Mouse (Mus musculus): ENCODE results near the gene Fam149b. TPM values are rescaled to one million over a fixed set of nuclear protein-coding genes. Genes with fewer than 3 reads are reported as not detected.
A peak's percentile ranks its signal among the peaks of the same experiment; 100 is the strongest.
"Not testable (repeated sequence)": the region's sequence is repeated elsewhere in the genome, so short reads cannot be mapped to it uniquely, and the experiment has no call there.

Fam149b gene
- polyA plus RNA-seq (2014; fragmentation: Nextera tagmentation; extraction: Ambion mirVana), result 33.5 and 34.5 TPM in 2 replicates

GRCm38 (mm10) chr14:20347991-20348541, at the start of gene Fam149b, which contains the start of gene Ecd:
Gene Fam149b (plus strand): TSS chr14:20348162.
Gene Ecd (minus strand): TSS chr14:20348121.
- under 1% methylated on average over 41 of the region's 42 CpGs for WGBS
- Histone ChIP-seq H3K36me3 (ENCODE audit: control insufficient read depth, insufficient read depth, low read length) (peaks cover 35% of the 10 kb centered on the region; the same call in 1 of the 2 replicates), H3K4me3 (ENCODE audit: low read depth, low read length) (peak within 1 kb of the TSS; percentile 86), H3K27me3 (replicated peaks; ENCODE audit: control insufficient read depth, insufficient read depth, low read length) (no peaks in the 10 kb centered on the region), H3K4me1 (replicated peaks; ENCODE audit: control insufficient read depth, insufficient read depth, low read length) (peaks cover 10% of the 10 kb centered on the region), H3K9ac (ENCODE audit: low read length) (peak within 1 kb of the TSS; percentile 93), H3K27ac (ENCODE audit: low read depth) (peak within 1 kb of the TSS; percentile 92), H3K4me2 (ENCODE audit: low read length) (peak within 1 kb of the TSS; percentile 89), H3K9me3 (ENCODE audit: control insufficient read depth, low read length) (no peaks in the 10 kb centered on the region)
- DNase-seq (ENCODE audit: low spot score) (peak; percentile 98), ATAC-seq (replicated peaks; ENCODE audit: low FRiP score, low TSS enrichment, low read depth) (peak; percentile 100)

DNA sequence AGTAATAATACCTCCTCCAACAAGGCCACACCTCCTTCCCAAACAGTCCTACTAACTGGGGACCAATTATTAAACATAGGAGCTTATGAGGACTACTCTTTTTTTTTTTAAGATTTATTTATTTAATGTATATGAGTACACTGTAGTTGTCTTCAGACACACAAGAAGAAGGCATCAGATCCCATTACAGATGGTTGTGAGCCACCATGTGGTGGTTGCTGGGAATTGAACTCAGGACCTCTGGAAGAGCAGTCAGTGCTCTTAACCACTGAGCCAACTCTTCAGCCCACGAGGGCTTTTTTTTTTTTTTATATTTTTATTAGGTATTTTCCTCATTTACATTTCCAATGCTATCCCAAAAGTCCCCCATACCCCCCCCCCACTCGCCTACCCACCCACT, 42.9 kb upstream of the Fam149b start:
- DNase-seq (ENCODE audit: low spot score); H3K27ac ChIP-seq (ENCODE audit: low read depth); H3K36me3 ChIP-seq (ENCODE audit: control insufficient read depth, insufficient read depth, low read length); H3K27me3 ChIP-seq (replicated peaks; ENCODE audit: control insufficient read depth, insufficient read depth, low read length); H3K4me1 ChIP-seq (replicated peaks; ENCODE audit: control insufficient read depth, insufficient read depth, low read length); ATAC-seq (replicated peaks; ENCODE audit: low FRiP score, low TSS enrichment, low read depth); H3K4me2 ChIP-seq (ENCODE audit: low read length); H3K4me3 ChIP-seq (ENCODE audit: low read depth, low read length); H3K9me3 ChIP-seq (ENCODE audit: control insufficient read depth, low read length); H3K9ac ChIP-seq (ENCODE audit: low read length): not testable (repeated sequence)
- WGBS, result 69% methylated on average over 2 of the region's 2 CpGs

- 38% methylated on average over 1 of the region's 1 CpGs for WGBS
- DNase-seq (ENCODE audit: low spot score), result no peak
- H3K4me1 ChIP-seq (replicated peaks; ENCODE audit: control insufficient read depth, insufficient read depth, low read length), result no peaks in the 10 kb centered on the region
- no peak overlapping the region for H3K27ac ChIP-seq (ENCODE audit: low read depth)
- ATAC-seq (replicated peaks; ENCODE audit: low FRiP score, low TSS enrichment, low read depth), result no peak
- H3K9ac ChIP-seq (ENCODE audit: low read length), result no peak overlapping the region
- H3K27me3 ChIP-seq (replicated peaks; ENCODE audit: control insufficient read depth, insufficient read depth, low read length), result no peaks in the 10 kb centered on the region
- H3K9me3 ChIP-seq (ENCODE audit: control insufficient read depth, low read length), result no peaks in the 10 kb centered on the region
- no peak overlapping the region for H3K4me3 ChIP-seq (ENCODE audit: low read depth, low read length)
- H3K4me2 ChIP-seq (ENCODE audit: low read length), result no peak overlapping the region
- H3K36me3 ChIP-seq (ENCODE audit: control insufficient read depth, insufficient read depth, low read length), result peaks cover 32% of the 10 kb centered on the region
Measured at GRCm38 (mm10) chr14:20315137-20315536, 32.8 kb upstream of the Fam149b start.

- Histone ChIP-seq H3K36me3 (ENCODE audit: control insufficient read depth, insufficient read depth, low read length) (peaks cover 45% of the 10 kb centered on the region), H3K4me1 (replicated peaks; ENCODE audit: control insufficient read depth, insufficient read depth, low read length) (no peaks in the 10 kb centered on the region), H3K4me2 (ENCODE audit: low read length) (no peak overlapping the region), H3K27ac (ENCODE audit: low read depth) (no peak overlapping the region), H3K4me3 (ENCODE audit: low read depth, low read length) (no peak overlapping the region), H3K9me3 (ENCODE audit: control insufficient read depth, low read length) (no peaks in the 10 kb centered on the region), H3K9ac (ENCODE audit: low read length) (no peak overlapping the region), H3K27me3 (replicated peaks; ENCODE audit: control insufficient read depth, insufficient read depth, low read length) (no peaks in the 10 kb centered on the region)
- ATAC-seq (replicated peaks; ENCODE audit: low FRiP score, low TSS enrichment, low read depth) (no peak), DNase-seq (ENCODE audit: low spot score) (peak; percentile 71)
- 85% methylated on average over 3 of the region's 3 CpGs for WGBS
Measured at GRCm38 (mm10) chr14:20319420-20319819, 28.5 kb upstream of the Fam149b start.

- no peak overlapping the region for H3K4me3 ChIP-seq (ENCODE audit: low read depth, low read length)
- no peak for ATAC-seq (replicated peaks; ENCODE audit: low FRiP score, low TSS enrichment, low read depth)
- H3K27me3 ChIP-seq (replicated peaks; ENCODE audit: control insufficient read depth, insufficient read depth, low read length), result no peaks in the 10 kb centered on the region
- H3K27ac ChIP-seq (ENCODE audit: low read depth), result no peak overlapping the region
- no peaks in the 10 kb centered on the region for H3K4me1 ChIP-seq (replicated peaks; ENCODE audit: control insufficient read depth, insufficient read depth, low read length)
- H3K36me3 ChIP-seq (ENCODE audit: control insufficient read depth, insufficient read depth, low read length), result peaks cover 69% of the 10 kb centered on the region
- no peak for DNase-seq (ENCODE audit: low spot score)
- H3K9me3 ChIP-seq (ENCODE audit: control insufficient read depth, low read length), result no peaks in the 10 kb centered on the region
- no peak overlapping the region for H3K4me2 ChIP-seq (ENCODE audit: low read length)
- 95% methylated on average over 9 of the region's 9 CpGs for WGBS
- no peak overlapping the region for H3K9ac ChIP-seq (ENCODE audit: low read length)
Measured at GRCm38 (mm10) chr14:20324196-20324595, 23.8 kb upstream of the Fam149b start.

DNA sequence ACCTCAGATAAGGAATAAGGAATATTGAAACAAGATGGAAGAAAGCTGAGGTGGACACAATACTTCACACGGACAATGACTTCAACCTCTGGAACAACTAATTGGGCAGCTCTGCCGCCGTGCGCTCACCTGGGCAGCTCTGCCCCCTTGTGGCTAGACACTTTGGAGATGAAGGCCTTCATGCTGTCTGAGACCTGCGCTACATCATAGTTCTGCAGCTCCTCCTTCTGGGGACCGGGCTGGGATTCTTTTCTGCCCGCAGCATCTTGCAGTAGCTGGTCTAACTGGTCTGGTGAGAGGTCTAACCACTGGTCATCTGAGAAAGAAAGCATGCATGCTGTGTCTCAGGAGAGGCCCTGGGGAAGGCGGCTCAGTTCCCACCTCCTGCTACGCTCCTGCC, 19.5 kb upstream of the Fam149b start:
- Histone ChIP-seq H3K36me3 (ENCODE audit: control insufficient read depth, insufficient read depth, low read length) (peaks cover 76% of the 10 kb centered on the region), H3K4me3 (ENCODE audit: low read depth, low read length) (no peak overlapping the region), H3K9me3 (ENCODE audit: control insufficient read depth, low read length) (no peaks in the 10 kb centered on the region), H3K27me3 (replicated peaks; ENCODE audit: control insufficient read depth, insufficient read depth, low read length) (no peaks in the 10 kb centered on the region), H3K9ac (ENCODE audit: low read length) (no peak overlapping the region), H3K4me1 (replicated peaks; ENCODE audit: control insufficient read depth, insufficient read depth, low read length) (no peaks in the 10 kb centered on the region), H3K27ac (ENCODE audit: low read depth) (no peak overlapping the region), H3K4me2 (ENCODE audit: low read length) (no peak overlapping the region)
- DNase-seq (ENCODE audit: low spot score) (no peak), ATAC-seq (replicated peaks; ENCODE audit: low FRiP score, low TSS enrichment, low read depth) (no peak)
- 70% methylated on average over 9 of the region's 9 CpGs for WGBS

- 93% methylated on average over 4 of the region's 4 CpGs for WGBS
- no peak overlapping the region for H3K4me2 ChIP-seq (ENCODE audit: low read length)
- no peak overlapping the region for H3K27ac ChIP-seq (ENCODE audit: low read depth)
- H3K9ac ChIP-seq (ENCODE audit: low read length), result no peak overlapping the region
- H3K36me3 ChIP-seq (ENCODE audit: control insufficient read depth, insufficient read depth, low read length), result peaks cover 91% of the 10 kb centered on the region
- H3K9me3 ChIP-seq (ENCODE audit: control insufficient read depth, low read length), result no peaks in the 10 kb centered on the region
- no peak for ATAC-seq (replicated peaks; ENCODE audit: low FRiP score, low TSS enrichment, low read depth)
- H3K4me3 ChIP-seq (ENCODE audit: low read depth, low read length), result no peak overlapping the region
- H3K4me1 ChIP-seq (replicated peaks; ENCODE audit: control insufficient read depth, insufficient read depth, low read length), result no peaks in the 10 kb centered on the region
- no peaks in the 10 kb centered on the region for H3K27me3 ChIP-seq (replicated peaks; ENCODE audit: control insufficient read depth, insufficient read depth, low read length)
- DNase-seq (ENCODE audit: low spot score), result no peak
Measured at GRCm38 (mm10) chr14:20331316-20331715, 16.6 kb upstream of the Fam149b start.

DNA sequence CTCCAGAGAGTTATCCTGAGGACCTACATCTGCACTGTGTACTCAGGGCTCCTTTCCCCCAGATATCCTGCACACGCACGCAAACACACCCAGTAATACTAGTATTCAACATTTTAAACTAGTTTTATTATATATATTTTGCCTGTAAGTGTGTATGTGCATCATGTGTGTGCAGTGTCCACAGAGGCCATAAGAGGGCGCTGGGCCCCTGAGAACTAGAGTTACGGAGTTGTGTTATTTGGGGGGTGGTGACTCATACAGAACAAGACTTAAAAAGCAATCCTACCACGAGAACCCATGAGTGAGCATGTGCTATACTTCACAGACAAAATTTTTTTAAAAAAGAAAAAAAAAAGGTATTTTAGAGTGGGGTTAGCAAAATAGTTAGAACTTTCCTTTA, 8.5 kb upstream of the Fam149b start:
- ATAC-seq (replicated peaks; ENCODE audit: low FRiP score, low TSS enrichment, low read depth), result no peak
- H3K4me3 ChIP-seq (ENCODE audit: low read depth, low read length), result no peak overlapping the region
- no peak overlapping the region for H3K9ac ChIP-seq (ENCODE audit: low read length)
- WGBS, result 94% methylated on average over 5 of the region's 5 CpGs
- peaks cover 56% of the 10 kb centered on the region for H3K36me3 ChIP-seq (ENCODE audit: control insufficient read depth, insufficient read depth, low read length)
- no peaks in the 10 kb centered on the region for H3K27me3 ChIP-seq (replicated peaks; ENCODE audit: control insufficient read depth, insufficient read depth, low read length)
- DNase-seq (ENCODE audit: low spot score), result no peak
- H3K4me2 ChIP-seq (ENCODE audit: low read length), result no peak overlapping the region
- no peaks in the 10 kb centered on the region for H3K9me3 ChIP-seq (ENCODE audit: control insufficient read depth, low read length)
- no peaks in the 10 kb centered on the region for H3K4me1 ChIP-seq (replicated peaks; ENCODE audit: control insufficient read depth, insufficient read depth, low read length)
- no peak overlapping the region for H3K27ac ChIP-seq (ENCODE audit: low read depth)

DNA sequence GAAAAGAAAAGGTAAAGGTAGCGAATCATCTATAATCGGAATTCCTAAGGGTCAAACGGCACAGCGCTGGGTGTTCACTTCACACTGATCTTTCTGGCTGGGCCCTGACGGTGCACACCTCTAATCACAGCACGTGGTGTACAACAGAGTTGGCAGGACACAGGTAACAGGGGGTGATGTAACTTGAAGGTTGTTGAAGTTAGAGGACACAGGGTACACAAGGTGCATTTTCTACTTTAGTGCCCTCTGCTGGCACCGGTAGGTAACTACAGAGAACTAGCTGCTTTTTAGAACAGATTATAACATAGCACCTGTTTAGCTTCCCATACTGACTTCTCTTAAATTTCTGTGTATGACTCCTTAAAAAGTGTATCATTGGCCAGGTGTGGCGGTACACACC, 7.8 kb upstream of the Fam149b start:
- ATAC-seq (replicated peaks; ENCODE audit: low FRiP score, low TSS enrichment, low read depth), result no peak
- WGBS, result 80% methylated on average over 8 of the region's 8 CpGs
- Histone ChIP-seq H3K4me3 (ENCODE audit: low read depth, low read length) (no peak overlapping the region), H3K9ac (ENCODE audit: low read length) (no peak overlapping the region), H3K27ac (ENCODE audit: low read depth) (no peak overlapping the region), H3K36me3 (ENCODE audit: control insufficient read depth, insufficient read depth, low read length) (peaks cover 55% of the 10 kb centered on the region), H3K4me1 (replicated peaks; ENCODE audit: control insufficient read depth, insufficient read depth, low read length) (no peaks in the 10 kb centered on the region), H3K27me3 (replicated peaks; ENCODE audit: control insufficient read depth, insufficient read depth, low read length) (no peaks in the 10 kb centered on the region), H3K4me2 (ENCODE audit: low read length) (no peak overlapping the region), H3K9me3 (ENCODE audit: control insufficient read depth, low read length) (no peaks in the 10 kb centered on the region)
- DNase-seq (ENCODE audit: low spot score), result no peak
